Mouse (Mus musculus) liver, postnatal 0 days (tissue): ENCODE results near the gene Prf1. TPM values are rescaled to one million over a fixed set of nuclear protein-coding genes. Genes with fewer than 3 reads are reported as not detected.

Experiments
- ATAC-seq: fragments of 200-750 bp; cut with Nextera tagmentation; 2 replicates; pipeline ENCODE4 v1.8.0; 2017; ENCODE audit warnings: mild to moderate bottlenecking, moderate library complexity
- DNase-seq: peaks from one replicate; pipeline ENCODE4 v3.0.0-alpha.2; 2016
- H3K27ac ChIP-seq: fragments of 300-500 bp; sonication (generic); 2 replicates; pipeline ENCODE4 v1.5.1; 2014; ENCODE audit warnings: antibody characterized with exemption, moderate library complexity, mild to moderate bottlenecking, low read depth
- H3K27me3 ChIP-seq: fragments of 300-500 bp; sonication (generic); 2 replicates; pipeline ENCODE4 v1.6.1; 2014; ENCODE audit warnings: low read length, control low read depth, mixed read lengths; ENCODE audit not compliant: insufficient read depth
- H3K36me3 ChIP-seq: fragments of 300-500 bp; sonication (generic); replicated peaks from 2 replicates; pipeline ENCODE4 v1.6.1; 2014; ENCODE audit warnings: mild to moderate bottlenecking, control low read depth, low read length, moderate library complexity, mixed read lengths; ENCODE audit not compliant: insufficient read depth
- H3K4me1 ChIP-seq: fragments of 300-500 bp; sonication (generic); 2 replicates; pipeline ENCODE4 v1.6.1; 2014; ENCODE audit warnings: antibody characterized with exemption, mild to moderate bottlenecking, control low read depth; ENCODE audit not compliant: insufficient read depth
- H3K4me2 ChIP-seq: fragments of 300-500 bp; sonication (generic); 2 replicates; pipeline ENCODE4 v1.6.1; 2014; ENCODE audit warnings: low read depth, mild to moderate bottlenecking, low read length, moderate library complexity, mixed read lengths
- H3K4me3 ChIP-seq: fragments of 300-500 bp; sonication (generic); 2 replicates; pipeline ENCODE4 v1.5.1; 2014; ENCODE audit warnings: low read depth, low read length
- H3K9ac ChIP-seq: fragments of 300-500 bp; sonication (generic); replicated peaks from 2 replicates; pipeline ENCODE4 v1.6.1; 2014; ENCODE audit warnings: mild to moderate bottlenecking, moderate library complexity
- H3K9me3 ChIP-seq: fragments of 300-500 bp; sonication (generic); 2 replicates; pipeline ENCODE4 v1.6.1; 2016; ENCODE audit warnings: mild to moderate bottlenecking, control low read depth, low read length, mixed read lengths
- CTCF ChIP-seq: sonication (generic); IDR thresholded peaks from 2 replicates; pipeline ENCODE4 v1.5.1; 2016; ENCODE audit warnings: antibody characterized with exemption, low read depth
- EP300 ChIP-seq: IDR thresholded peaks from 2 replicates; pipeline ENCODE4 v1.6.1; 2016; ENCODE audit warnings: antibody characterized with exemption, low read depth, mild to moderate bottlenecking
- WGBS: fragments of 180-500 bp; shearing (Covaris S2); extraction: QIAGEN DNeasy Blood & Tissue Kit; methylation state at CpG from one replicate; pipeline ENCODE4 v1.1.7; 2014; ENCODE audit not compliant: insufficient replicate concordance; 5-methylcytosine and 5-hydroxymethylcytosine counted together
- polyA plus RNA-seq: library from polyadenylated mRNA; unstranded; fragments of >200 nt; fragmentation: Nextera tagmentation; extraction: Ambion mirVana; gene quantifications from 2 replicates; pipeline ENCODE4 v1.2.1, GENCODE M21; 2015

Gene Prf1
- polyA plus RNA-seq, 1 experiment from 2014 or later: 0.13 TPM

DNA sequence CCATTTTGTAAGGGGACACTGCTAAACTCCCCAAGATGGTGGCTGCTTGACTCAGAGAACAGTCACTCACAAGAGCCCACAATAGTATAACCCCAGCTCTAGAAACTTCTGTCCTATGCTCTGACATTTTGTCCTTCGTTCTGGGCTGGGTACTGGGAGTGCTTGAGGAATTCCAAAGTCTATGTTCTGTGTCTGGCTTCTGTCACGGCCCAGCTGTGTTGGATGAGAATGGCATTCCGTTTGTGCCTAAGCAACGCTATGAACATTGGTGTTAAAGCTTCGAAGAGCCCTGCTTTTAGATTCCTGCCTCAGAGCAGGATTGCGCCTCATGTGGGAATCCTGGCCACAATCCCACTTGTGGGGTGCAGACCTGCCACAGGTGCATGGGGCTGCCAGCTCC, 14.5 kb downstream of the Prf1 start:
- Histone ChIP-seq H3K27me3 (no peaks in the 10 kb centered on the region), H3K4me3 (no peak overlapping the region), H3K9me3 (no peaks in the 10 kb centered on the region), H3K27ac (peak overlapping the region; percentile 88), H3K9ac (peak overlapping the region; percentile 51), H3K36me3 (no peaks in the 10 kb centered on the region), H3K4me2 (peak overlapping the region; percentile 44), H3K4me1 (peaks cover 17% of the 10 kb centered on the region)
- 75% methylated on average over 6 of the region's 6 CpGs for WGBS
- ATAC-seq: no peak; the same call in 1 of the 2 replicates
- TF ChIP-seq CTCF: no peak
- no peak for TF ChIP-seq EP300
- no peak for DNase-seq

DNA sequence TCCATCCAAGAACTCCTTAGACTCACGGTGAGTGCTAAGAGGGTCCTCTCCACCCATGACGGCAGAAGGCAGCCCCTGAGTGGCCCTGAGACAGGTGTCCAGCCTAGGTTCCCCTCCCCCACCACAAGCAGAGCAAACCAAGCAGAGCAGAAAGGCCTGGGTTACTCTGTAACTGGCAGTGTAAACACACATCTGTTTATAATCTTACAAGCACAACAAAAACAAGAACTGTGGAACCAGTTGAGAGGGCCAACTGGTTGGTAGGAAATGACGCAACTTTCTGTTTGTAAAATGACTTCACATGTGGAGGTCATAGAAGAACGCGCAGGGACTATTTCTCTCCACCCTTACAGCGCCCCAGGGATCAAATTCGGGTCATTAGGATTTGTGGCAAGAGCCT, 15.1 kb downstream of the Prf1 start:
- Histone ChIP-seq H3K9ac (peak overlapping the region; percentile 51), H3K27me3 (no peaks in the 10 kb centered on the region), H3K4me1 (peaks cover 17% of the 10 kb centered on the region), H3K36me3 (no peaks in the 10 kb centered on the region), H3K9me3 (no peaks in the 10 kb centered on the region), H3K4me2 (peak overlapping the region; percentile 44), H3K27ac (peak overlapping the region; percentile 88), H3K4me3 (no peak overlapping the region)
- WGBS: 30% methylated on average over 7 of the region's 7 CpGs
- ATAC-seq (peak; percentile 97), DNase-seq (peak; percentile 61)
- TF ChIP-seq CTCF: no peak
- TF ChIP-seq EP300: no peak; the same call in 1 of the 2 replicates

DNA sequence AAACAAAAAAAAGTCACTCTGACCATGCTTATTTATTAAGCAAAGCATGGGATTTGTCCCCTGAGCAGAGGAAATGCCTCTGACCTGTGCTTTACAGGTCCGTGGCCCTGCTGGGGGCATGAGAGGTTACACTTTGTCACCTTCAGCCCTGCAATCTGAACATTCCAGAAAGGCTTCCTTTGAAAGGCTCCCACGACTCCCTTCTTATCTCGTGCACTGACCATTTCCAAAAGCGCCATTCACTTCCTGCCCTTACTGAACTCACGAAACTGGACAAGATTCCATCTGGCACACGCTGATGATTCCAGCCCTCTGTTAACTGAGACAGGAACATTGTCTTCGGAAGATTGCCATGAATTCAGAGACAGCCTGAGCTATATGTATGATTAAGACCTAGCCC, 16.1 kb downstream of the Prf1 start:
- ATAC-seq (no peak), DNase-seq (no peak)
- H3K27me3 ChIP-seq: no peaks in the 10 kb centered on the region
- H3K4me2 ChIP-seq: no peak overlapping the region
- no peak overlapping the region for H3K9ac ChIP-seq
- H3K4me1 ChIP-seq: peaks cover 17% of the 10 kb centered on the region
- H3K4me3 ChIP-seq: no peak overlapping the region
- no peaks in the 10 kb centered on the region for H3K9me3 ChIP-seq
- H3K36me3 ChIP-seq: no peaks in the 10 kb centered on the region
- peak overlapping the region; percentile 81 for H3K27ac ChIP-seq
- 43% methylated on average over 7 of the region's 7 CpGs for WGBS
- TF ChIP-seq CTCF (no peak), EP300 (no peak)

DNA sequence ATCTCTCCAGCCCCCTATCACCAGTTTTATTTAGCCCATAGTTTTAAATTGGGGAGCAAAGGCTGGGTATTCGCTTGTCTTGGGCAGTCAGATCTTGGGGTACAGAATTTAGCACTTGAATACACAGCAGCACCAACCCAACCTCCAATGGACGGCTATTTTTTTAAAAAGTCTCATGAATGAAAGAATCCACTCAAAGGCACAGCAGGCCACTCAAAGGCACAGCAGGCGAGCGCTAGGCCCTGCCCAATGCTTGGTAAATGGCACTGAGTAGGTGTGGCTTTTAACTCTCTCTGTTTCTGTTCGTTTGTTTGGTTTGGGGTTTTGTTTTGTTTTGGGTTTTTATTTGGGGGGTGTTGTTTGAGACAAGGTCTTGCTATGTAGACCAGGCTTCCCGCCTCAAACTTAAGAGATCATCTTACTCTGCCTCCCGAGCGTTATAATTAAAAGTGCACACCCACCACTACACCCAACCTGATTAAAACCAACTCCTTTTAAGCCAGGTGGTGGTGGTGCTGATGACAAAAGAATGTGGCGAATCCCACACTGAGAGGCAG, 17.8 kb downstream of the Prf1 start:
- TF ChIP-seq CTCF (no peak), EP300 (no peak)
- WGBS: 75% methylated on average over 9 of the region's 9 CpGs
- DNase-seq (no peak), ATAC-seq (no peak)
- no peak overlapping the region for H3K9ac ChIP-seq
- H3K4me1 ChIP-seq: peaks cover 17% of the 10 kb centered on the region
- H3K27me3 ChIP-seq: no peaks in the 10 kb centered on the region
- H3K27ac ChIP-seq: no peak overlapping the region
- no peaks in the 10 kb centered on the region for H3K36me3 ChIP-seq
- no peak overlapping the region for H3K4me3 ChIP-seq
- no peak overlapping the region for H3K4me2 ChIP-seq
- no peaks in the 10 kb centered on the region for H3K9me3 ChIP-seq

DNA sequence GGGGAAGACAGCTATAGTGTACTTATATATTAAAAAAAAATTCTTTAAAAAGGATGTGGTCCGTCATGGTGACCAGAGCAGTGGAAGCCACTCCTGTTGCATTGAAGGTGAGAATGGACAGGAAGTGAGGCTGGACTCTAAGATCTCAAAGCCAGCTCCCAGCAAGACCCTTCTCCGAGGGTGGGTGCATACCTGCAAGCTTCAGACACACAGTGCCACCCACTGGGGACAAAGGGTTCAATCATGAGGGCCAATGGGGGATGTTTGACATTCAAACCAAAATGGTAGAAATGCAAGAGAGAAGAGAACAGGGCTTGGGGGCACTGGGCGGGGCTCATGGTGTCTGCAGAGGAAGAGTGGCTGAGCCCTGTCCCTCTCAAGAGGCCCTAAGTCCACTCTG, 20.9 kb downstream of the Prf1 start:
- DNase-seq: no peak
- 73% methylated on average over 3 of the region's 3 CpGs for WGBS

DNA sequence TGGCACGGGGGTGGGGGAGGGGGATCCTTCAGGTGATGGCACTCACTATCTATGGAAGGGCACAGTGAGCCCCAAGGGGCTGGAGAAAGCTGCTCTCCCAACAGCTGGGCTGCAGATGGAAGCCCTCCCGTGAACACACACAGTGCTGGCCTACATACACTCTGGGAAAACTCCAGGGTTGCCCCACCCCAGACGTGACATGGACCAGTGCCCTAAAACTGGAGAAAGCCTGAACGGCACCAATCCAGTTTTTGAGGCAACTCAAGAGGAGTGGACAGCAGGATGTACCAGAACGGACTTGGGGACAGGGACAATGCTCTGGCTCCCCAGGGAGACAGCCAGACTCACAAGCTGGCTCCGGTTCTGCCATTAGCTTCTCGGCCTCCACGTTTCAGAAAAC, 27.1 kb downstream of the Prf1 start:
- DNase-seq (no peak), ATAC-seq (no peak)
- no peaks in the 10 kb centered on the region for H3K27me3 ChIP-seq
- TF ChIP-seq EP300: no peak
- no peak for TF ChIP-seq CTCF
- no peaks in the 10 kb centered on the region for H3K9me3 ChIP-seq
- no peaks in the 10 kb centered on the region for H3K36me3 ChIP-seq
- H3K4me2 ChIP-seq: no peak overlapping the region
- H3K4me3 ChIP-seq: no peak overlapping the region
- H3K4me1 ChIP-seq: no peaks in the 10 kb centered on the region; the same call in 1 of the 2 replicates
- 69% methylated on average over 8 of the region's 8 CpGs for WGBS
- no peak overlapping the region for H3K9ac ChIP-seq
- no peak overlapping the region for H3K27ac ChIP-seq

More for the DNA sequence above, 20.9 kb downstream of the Prf1 start:
- H3K27me3 ChIP-seq: no peaks in the 10 kb centered on the region
- TF ChIP-seq EP300: no peak
- no peak; the same call in 1 of the 2 replicates for TF ChIP-seq CTCF
- no peaks in the 10 kb centered on the region for H3K36me3 ChIP-seq
- no peak overlapping the region for H3K4me2 ChIP-seq
- no peak overlapping the region for H3K4me3 ChIP-seq
- H3K4me1 ChIP-seq: peaks cover 8% of the 10 kb centered on the region; the same call in 1 of the 2 replicates
- ATAC-seq: no peak
- no peak overlapping the region for H3K27ac ChIP-seq
- H3K9ac ChIP-seq: no peak overlapping the region
- no peaks in the 10 kb centered on the region for H3K9me3 ChIP-seq

DNA sequence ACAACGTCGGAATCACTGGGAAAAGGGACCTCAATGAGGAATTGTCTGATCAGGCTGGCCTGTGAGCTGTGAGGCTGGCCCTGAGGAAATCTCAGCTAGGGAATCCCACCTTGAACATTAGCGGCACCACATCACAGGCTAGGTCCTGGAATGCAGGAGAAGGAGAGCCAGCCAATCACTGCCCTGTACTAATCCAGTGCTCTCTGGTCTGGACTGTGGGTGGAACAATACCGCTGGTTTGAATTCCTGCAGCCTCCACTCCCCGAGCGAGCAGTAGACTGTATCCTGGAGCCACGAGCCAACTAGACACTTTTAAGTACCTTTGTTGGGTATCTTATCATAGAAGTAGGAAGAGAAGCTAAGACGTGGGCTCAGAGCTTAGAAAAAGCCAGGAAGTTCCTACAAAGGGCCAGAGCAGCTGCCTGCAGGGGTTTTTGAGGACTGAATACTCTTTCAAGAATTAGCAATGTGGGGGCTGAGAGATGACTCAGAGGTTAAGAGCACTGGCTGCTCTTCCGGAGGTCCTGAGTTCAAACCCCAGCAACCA, 28.2 kb downstream of the Prf1 start:
- 63% methylated on average over 9 of the region's 9 CpGs for WGBS
- DNase-seq: no peak
- no peaks in the 10 kb centered on the region for H3K27me3 ChIP-seq
- H3K4me2 ChIP-seq: no peak overlapping the region
- H3K4me3 ChIP-seq: no peak overlapping the region
- no peaks in the 10 kb centered on the region for H3K36me3 ChIP-seq
- H3K9me3 ChIP-seq: no peaks in the 10 kb centered on the region
- H3K9ac ChIP-seq: no peak overlapping the region
- H3K4me1 ChIP-seq: no peaks in the 10 kb centered on the region; the same call in 1 of the 2 replicates
- TF ChIP-seq CTCF: no peak
- TF ChIP-seq EP300: no peak
- ATAC-seq: no peak
- no peak overlapping the region for H3K27ac ChIP-seq
